Mouse (Mus musculus): Measurements from ENCODE around the gene Pyroxd1.
"Not testable (repeated sequence)": the region's sequence is repeated elsewhere in the genome, so short reads cannot be mapped to it uniquely, and the experiment has no call there.

Gene Pyroxd1

GRCm38 (mm10) chr6:142345440-142346038 is at the start of gene Pyroxd1:
Gene Pyroxd1, plus strand, starts transcription at chr6:142345654.
- DNase-seq: peak; percentile 84 to 85

GRCm38 (mm10) chr6:142298098-142298497 is 47.4 kb upstream of the Pyroxd1 start, which contains the start of gene Iapp:
Gene Iapp, plus strand, starts transcription at chr6:142298423.
- no peak for DNase-seq

GRCm38 (mm10) chr6:142305076-142305475 is 40.4 kb upstream of the Pyroxd1 start:
- no peak for DNase-seq

GRCm38 (mm10) chr6:142314285-142314684 is 31.2 kb upstream of the Pyroxd1 start:
- no peak for DNase-seq

GRCm38 (mm10) chr6:142317106-142317505 is 28.3 kb upstream of the Pyroxd1 start:
- DNase-seq: no peak

- no peak for DNase-seq
Measured at GRCm38 (mm10) chr6:142322881-142323280, 22.6 kb upstream of the Pyroxd1 start, which contains the start of gene Slco1a5. Gene Slco1a5, minus strand, starts transcription at chr6:142322981.

GRCm38 (mm10) chr6:142326598-142326997 is 18.9 kb upstream of the Pyroxd1 start:
- no peak for DNase-seq

GRCm38 (mm10) chr6:142329201-142329600 is 16.3 kb upstream of the Pyroxd1 start:
- no peak for DNase-seq

- no peak for DNase-seq
Measured at GRCm38 (mm10) chr6:142338961-142339360, 6.5 kb upstream of the Pyroxd1 start.

- DNase-seq: no peak
Measured at GRCm38 (mm10) chr6:142339576-142339975, 5.9 kb upstream of the Pyroxd1 start.

- peak; percentile 64 to 76 for DNase-seq
Measured at GRCm38 (mm10) chr6:142343561-142343960, 1.9 kb upstream of the Pyroxd1 start.

- no peak for DNase-seq
Measured at GRCm38 (mm10) chr6:142346181-142347110, 992 bp downstream of the Pyroxd1 start.

GRCm38 (mm10) chr6:142347431-142348385 is 2.3 kb downstream of the Pyroxd1 start:
- peak in 1 of 2 experiments; percentile 17 for DNase-seq

GRCm38 (mm10) chr6:142352099-142352498 is 6.6 kb downstream of the Pyroxd1 start:
- not testable (repeated sequence) for DNase-seq

GRCm38 (mm10) chr6:142357106-142357505 is 11.7 kb downstream of the Pyroxd1 start:
- DNase-seq: no peak

GRCm38 (mm10) chr6:142362036-142362435 is 16.6 kb downstream of the Pyroxd1 start:
- no peak for DNase-seq

GRCm38 (mm10) chr6:142363019-142363576 is 17.6 kb downstream of the Pyroxd1 start:
- peak; percentile 9 to 14 for DNase-seq

- DNase-seq: no peak
Measured at GRCm38 (mm10) chr6:142365742-142366472, 20.5 kb downstream of the Pyroxd1 start.

- DNase-seq: no peak
Measured at GRCm38 (mm10) chr6:142366473-142367018, 21.1 kb downstream of the Pyroxd1 start.

GRCm38 (mm10) chr6:142367565-142367964 is 22.1 kb downstream of the Pyroxd1 start:
- no peak for DNase-seq

GRCm38 (mm10) chr6:142369568-142369967 is 24.1 kb downstream of the Pyroxd1 start:
- no peak for DNase-seq

All from cerebellum, postnatal 14 days (tissue).